Mouse (Mus musculus) naive thymus-derived CD4-positive, alpha-beta T cell, adult 5 months (primary cell): Measurements from ENCODE around the gene Gm16442. TPM values are rescaled to one million over a fixed set of nuclear protein-coding genes. Genes with fewer than 3 reads are reported as not detected.

Source experiments
- polyA plus RNA-seq: library from polyadenylated mRNA; unstranded; fragments of 100-300 nt; shearing (Covaris generic); gene quantifications from one replicate; pipeline ENCODE4 v1.2.1, GENCODE M21; 2017

Gm16442 gene
- not detected for polyA plus RNA-seq

DNA sequence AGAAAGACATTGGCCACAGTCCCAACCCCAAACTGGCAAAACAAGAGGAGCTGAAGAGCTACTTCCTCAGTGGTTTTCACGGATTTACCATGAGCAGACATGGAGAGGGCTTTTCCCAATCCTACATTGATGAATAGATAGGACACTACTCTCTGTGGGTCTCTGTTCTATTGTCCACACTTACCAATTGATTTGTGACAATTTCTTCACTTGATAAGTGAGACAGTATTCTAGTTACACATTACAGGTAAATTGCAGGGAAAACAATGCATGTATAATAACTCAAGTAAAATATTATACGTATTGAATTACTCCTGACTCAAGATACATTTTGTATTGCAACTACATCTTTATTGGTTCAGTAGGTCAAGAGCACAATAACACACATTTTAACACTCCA, at the start of gene Gm16442:
Gene Gm16442 (minus strand): TSS at position 101 of the 400 bp plus-strand sequence.

DNA sequence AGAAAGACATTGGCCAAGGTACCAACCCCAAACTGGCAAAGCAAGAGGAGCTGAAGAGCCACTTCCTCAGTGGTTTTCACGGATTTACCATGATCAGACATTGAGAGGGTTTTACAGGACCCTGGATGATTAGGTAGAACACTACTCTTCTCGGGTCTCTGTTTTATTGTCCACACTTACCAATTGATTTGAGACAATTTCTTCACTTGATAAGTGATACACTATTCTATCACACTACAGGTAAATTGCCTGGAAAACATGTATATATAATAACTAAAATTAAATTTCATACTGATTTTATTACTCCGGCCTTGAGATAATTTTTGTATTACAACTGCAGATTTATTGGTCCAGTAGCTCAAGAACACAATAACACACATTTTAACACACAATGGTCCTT, 45.9 kb upstream of the Gm16442 start, which contains the start of gene Vmn1r94:
Gene Vmn1r94 (minus strand): TSS at position 101 of the 400 bp plus-strand sequence.

DNA sequence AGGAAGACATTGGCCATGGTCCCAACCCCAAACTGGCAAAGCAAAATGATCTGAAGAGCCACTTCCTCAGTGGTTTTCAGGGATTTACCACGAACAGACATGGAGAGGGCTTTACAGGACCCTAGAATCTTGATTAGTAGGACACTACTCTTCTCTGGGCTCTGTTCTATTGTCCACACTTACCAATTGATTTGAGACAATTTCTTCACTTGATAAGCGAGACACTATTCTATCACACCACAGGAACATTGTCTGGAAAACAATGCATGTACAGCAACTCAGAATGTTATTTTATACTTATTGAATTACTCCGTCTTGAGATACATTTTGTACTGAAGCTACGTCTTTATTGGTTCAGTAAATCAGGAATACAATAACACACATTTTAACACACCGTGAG, 16.6 kb upstream of the Gm16442 start, which contains the start of gene Vmn1r93:
Gene Vmn1r93 (minus strand): TSS at position 101 of the 400 bp plus-strand sequence.

DNA sequence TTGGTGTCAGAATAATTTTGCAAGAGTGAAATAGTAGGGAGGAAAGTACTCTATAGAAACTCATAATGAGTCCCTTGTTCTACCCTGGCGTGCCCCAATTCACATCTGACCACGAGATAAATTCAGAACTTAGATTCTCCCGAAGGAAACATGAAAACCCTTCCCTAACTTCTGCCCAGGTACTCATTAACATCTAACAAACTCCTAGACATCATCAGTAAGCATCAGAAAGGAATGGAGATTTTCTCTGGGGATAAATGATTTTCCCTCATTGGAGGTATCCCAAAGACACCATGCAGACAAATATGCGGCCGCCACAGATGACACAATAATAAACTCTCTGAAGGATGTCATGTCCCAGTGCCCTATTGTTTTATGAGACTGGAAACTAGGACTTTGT, 23.0 kb downstream of the Gm16442 start, which contains the start of gene Vmn1r91:
Gene Vmn1r91 (plus strand): TSS at position 301 of the 400 bp plus-strand sequence.

Other genes with a start within 250 kb of the Gm16442 start
- gene Ceacam19, start 234.6 kb downstream of the Gm16442 start, polyA plus RNA-seq: not detected
- gene Pvr, start 201.4 kb downstream of the Gm16442 start, polyA plus RNA-seq: 77.9 TPM
- gene Igsf23, start 171.8 kb downstream of the Gm16442 start, polyA plus RNA-seq: 29.4 TPM
- not detected for gene Ceacam20, start 157.2 kb downstream of the Gm16442 start, polyA plus RNA-seq
- not detected for gene Nlrp9b, start 131.1 kb downstream of the Gm16442 start, polyA plus RNA-seq
- gene Vmn1r91, start 22.9 kb downstream of the Gm16442 start, polyA plus RNA-seq: not detected
- gene Vmn1r93, start 16.5 kb upstream of the Gm16442 start, polyA plus RNA-seq: not detected
- not detected for gene Vmn1r94, start 45.8 kb upstream of the Gm16442 start, polyA plus RNA-seq
- gene Vmn1r95, start 71.1 kb upstream of the Gm16442 start, polyA plus RNA-seq: not detected
- not detected for gene Gm6164, start 83.0 kb upstream of the Gm16442 start, polyA plus RNA-seq
- not detected for gene Gm4498, start 111.2 kb upstream of the Gm16442 start, polyA plus RNA-seq
- gene Gm5890, start 140.3 kb upstream of the Gm16442 start, polyA plus RNA-seq: not detected
- not detected for gene Gm4133, start 211.5 kb upstream of the Gm16442 start, polyA plus RNA-seq